Mouse (Mus musculus) ovary, adult 18-20 months (tissue): Measurements from ENCODE around the gene Bora.

Experiments
- DNase-seq: peaks from one replicate; pipeline ENCODE4 v3.0.0; 2022; ENCODE audit warnings: low spot score, mixed read lengths

Bora gene

DNA sequence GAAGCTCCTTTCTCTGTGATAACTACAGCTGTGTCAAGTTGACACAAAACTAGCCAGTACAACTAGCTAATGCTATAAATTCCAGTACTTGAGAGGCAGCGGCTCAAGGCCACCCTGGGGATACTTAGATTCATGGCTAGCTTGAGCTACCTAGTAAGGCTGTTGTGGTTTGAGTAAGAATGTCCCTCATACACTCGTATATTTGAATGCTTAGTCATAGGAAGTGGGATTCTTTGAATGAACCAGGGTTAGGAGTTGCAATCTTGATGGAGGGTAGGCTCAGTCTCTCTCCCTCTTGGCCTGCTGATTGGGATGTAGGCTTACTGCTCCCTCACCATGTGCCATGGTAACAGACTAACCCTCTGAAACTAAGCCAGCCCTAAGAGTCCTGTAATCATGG is 17.1 kb downstream of the Bora start:
- DNase-seq, result no peak

DNA sequence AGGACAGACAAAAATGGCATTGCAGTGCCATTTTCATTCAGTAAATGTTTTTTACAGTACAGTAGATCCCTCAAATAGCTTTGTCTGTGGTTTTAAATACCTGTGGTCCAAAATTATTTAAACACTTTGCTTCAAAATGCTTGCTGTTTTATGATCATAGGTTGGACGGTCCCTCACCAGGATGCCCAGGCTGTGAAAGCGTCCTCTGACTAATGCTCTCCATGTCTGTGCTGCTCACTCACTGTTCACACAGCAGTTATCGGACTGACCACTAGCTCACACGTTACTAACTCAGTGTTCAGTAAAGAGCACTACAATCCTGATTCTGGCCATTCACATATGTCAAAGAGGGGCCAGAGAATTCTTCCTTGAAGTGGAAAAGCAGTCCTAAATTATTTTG is 25.1 kb downstream of the Bora start:
- no peak for DNase-seq

DNA sequence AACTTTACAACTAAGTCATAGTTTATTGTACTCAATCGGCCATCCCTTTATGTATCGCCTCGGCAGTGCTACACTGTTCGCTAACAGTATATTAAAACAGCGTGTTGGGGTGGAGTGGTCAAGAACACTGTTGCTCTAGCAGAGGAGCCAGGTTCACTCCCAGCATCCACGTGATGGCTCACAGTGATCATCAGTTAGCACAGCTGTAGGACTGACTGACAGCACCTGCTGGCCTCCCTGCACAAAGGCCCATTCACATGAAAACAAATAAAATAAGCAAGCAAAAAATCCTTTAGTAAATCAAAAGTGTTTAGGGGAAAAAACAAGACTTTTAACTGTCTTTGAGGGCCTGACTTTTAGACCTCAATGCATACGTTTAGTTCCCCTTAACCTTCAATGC is 42.9 kb downstream of the Bora start:
- DNase-seq, result no peak

DNA sequence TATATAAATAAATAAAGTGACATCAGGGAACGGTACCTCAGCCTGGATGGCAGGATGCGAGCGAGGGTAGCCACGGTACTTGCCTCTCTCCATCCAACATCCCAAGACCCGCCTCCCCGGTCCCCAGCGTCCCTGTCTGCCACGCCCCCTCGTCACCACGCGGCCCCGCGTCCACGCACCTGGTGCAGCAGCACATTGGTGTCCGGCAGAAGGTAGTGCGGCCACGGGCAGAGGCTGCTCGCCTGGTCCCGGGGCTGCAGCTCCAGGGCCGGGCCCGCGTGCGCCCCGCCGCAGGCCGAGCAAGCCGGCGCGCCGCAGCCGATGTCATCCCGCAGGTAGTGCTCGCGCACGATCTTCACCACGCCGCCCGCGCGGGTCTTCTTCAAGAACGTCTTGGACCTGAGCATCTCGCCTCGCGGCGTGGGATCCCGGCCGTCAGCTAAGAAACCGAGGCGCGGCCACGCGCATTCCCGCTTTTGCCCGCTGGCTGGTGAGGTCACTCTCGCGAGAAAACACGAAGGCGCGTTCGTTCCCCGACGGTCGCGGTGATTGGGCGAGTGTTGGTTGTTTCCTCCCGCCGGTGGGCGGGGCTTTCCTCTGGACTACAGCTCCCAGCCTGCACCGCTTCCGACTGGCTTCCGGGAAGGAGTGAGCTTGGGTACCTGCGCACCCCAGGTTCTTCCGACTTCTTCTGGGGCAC is 53.4 kb downstream of the Bora start, which contains the start of the genes Pibf1 and Dis3:
TSS of gene Pibf1 (plus strand) at position 158 of the 700 bp plus-strand sequence.
TSS of gene Dis3 (minus strand) at position 504 of the 700 bp plus-strand sequence.
- DNase-seq, result peak; percentile 96

DNA sequence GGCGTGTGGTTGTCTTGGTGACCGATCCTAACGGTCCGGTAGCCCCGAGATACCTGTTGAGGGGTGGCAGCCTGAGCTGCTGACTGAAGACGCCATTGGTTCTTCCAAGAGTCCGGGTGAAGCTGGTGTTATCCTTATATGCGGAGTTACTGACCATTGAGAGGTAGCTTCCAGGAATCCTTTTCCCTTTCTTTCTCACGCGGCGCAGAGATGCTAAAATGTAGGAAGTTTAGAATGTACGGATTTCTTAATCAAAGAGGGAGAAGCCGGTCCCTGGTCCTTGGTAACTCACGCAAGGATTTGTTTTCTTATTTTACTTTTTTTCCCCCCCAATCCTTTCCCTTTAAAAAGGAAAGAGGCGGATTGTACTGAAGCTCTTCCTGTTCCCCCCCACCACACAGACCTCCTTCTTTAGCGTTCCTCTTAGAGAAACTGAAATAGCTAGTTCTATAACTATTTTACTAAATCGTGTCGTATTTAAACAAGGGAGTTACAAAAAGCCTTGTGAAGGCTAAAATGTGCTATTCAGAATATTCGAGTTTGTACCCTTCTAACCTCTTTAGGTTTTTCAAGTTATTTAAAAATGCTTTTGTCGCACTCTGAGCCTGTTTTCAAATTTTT is 54.1 kb downstream of the Bora start:
- no peak for DNase-seq

DNA sequence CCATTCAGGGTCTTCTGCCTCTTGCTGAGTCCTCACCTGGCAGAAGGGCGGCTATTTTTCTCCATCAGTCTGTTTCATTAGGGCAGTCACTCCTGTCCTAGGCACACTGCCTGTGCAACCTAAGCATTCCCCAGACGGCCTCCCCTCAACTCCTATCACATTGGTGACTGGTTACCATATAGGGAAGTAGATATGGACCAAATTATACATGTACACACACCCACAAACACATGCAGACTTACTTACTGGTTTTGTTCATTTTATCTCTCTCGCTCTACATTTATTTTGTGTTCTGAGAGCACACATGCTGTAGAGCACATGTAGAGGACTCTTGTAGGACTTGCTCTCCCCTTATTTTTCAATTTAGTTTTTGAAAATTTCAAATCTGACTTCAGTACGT is 57.0 kb downstream of the Bora start:
- no peak for DNase-seq

DNA sequence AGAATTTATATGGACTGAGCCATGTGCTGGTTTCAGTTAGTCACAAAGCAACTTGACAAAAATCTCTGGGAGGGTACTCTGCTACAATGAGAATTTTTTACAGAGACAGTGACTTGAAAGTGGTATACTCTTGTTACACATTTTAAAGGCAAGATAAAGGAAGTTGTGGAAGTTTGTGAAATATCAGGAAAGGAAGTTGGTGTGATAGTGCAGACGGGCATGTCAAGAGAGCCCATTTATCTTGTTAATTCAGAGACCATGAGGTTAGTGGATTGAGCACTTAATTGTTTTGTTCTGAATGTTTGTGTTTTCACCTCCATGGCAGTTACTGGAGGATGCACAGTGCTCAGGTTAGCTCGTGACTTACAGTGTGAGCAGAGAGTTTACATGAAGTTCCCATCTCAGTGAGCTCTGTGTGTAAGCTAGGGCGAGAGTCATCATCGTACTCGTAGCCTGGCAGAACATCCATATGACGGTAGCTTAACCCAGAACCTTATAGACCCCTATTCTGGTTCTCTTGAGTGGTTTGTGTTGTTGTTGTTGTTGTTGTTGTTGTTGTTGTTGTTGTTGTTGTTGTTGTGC is 58.6 kb downstream of the Bora start:
- no peak for DNase-seq

DNA sequence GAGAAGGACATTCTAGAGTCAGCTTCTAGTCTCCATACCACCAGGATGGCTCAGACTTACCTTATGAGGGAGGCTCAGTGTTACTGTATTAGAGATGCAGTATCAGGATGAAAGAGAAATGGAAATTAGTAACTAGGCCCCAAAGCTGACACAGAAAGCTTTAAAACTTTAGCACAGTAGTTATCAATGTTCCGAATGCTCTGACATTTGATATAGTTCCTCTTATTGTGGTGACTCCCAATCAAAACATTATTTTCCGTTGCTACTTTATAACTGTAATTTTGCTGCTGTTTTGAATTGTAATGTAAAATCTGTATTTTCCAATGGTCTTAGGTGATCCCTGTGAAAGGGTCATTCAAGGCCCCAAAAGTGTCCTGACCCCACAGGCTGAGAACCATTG is 60.6 kb downstream of the Bora start:
- DNase-seq, result no peak

DNA sequence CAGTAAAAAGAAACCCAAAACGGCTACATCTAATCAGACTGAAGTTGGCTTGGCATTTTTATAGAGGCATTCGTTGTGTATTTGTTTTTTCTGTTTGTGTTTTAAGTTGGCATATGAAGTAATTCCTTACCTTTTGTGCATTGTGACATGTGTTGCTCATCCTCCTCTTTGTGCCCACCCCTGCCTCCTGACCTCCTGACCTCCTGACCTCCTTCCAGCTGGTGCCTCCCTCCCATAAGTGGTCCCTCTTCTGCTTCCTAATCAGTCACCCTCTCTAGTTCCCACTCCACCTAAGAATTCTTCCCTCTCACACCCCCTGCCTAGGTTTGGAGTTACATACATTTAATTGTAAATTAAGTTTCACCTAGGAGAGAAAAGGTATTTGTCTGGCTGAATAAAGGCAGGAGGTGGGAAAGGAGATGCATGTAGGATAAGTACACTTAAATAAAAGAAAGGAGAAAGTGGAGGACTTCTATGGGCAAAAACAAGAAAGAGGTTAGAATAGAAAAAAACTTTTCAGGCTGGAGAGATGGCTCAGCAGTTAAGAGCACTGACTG is 61.7 kb downstream of the Bora start:
- no peak for DNase-seq

DNA sequence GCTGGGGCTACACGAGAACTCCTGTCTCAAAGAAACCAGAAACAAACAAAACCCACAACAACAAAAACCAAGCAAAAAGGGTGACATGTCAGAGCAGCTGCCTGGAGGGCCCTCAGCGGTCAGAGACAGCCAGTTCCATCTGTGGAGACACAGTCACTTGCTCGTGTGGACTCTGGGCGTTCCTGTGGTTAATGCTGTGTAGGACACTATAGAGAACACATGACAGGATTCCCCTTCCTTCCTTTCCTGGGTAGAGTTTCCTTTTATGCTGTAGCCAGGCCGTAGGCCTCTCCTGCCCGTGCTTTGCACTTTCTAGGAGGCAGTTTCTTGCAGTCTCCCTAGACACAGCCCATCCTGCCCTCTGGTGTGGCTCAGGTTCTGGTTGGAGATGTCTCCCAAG is 62.7 kb downstream of the Bora start:
- no peak for DNase-seq

DNA sequence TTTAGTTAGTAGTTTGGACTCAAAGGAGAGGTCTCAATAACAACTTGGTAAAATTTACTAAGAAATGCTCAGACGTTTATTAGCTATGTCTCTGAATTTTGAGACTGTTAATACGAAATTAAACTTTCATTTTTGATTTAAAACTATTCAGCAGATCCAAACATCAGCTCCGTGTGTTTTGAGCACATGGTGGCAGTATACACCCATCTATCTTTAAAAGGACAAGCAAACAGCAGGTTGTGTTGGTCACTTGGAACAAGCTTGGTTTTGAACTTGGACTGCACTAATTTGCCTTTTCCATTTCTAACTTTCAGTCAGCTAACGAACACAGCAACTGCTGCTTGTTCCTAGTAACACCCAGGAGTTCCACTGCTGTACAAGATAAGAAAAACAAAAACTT is 71.6 kb downstream of the Bora start:
- DNase-seq, result no peak

DNA sequence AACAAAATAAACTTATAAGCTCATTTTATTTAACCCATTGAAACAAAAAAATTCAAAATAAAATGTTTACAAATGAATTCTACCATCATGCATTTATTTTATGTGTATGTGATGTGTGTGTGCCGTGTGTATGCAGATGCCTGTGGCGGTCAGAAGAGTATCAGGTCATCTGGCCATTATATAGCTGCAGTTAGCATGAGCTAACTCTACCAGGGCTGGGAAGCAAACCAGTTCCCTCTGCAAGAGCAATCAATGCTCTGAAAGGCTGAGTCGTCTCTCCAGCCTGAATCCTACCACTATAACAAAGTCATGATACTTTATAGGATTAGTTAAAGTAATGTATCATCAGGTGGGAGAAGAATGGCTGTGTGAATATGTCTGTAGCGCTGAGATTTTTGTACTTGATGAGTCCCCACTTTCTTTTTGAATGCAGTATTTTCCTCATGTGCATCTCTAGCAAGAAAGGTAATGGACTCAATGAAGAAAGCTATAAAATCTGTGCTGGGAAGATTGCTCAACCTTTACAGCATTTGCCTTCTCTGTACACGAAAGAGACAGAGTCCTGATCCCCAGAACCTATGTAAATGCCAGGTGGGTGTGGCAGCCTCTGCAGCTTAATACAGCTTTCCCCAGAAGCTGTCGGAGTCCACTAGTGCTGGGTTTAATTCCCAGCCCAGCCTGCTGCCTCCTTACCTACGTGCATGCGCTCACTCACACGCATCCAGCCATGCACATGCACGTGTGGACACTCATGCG is 75.7 kb downstream of the Bora start:
- DNase-seq, result no peak

DNA sequence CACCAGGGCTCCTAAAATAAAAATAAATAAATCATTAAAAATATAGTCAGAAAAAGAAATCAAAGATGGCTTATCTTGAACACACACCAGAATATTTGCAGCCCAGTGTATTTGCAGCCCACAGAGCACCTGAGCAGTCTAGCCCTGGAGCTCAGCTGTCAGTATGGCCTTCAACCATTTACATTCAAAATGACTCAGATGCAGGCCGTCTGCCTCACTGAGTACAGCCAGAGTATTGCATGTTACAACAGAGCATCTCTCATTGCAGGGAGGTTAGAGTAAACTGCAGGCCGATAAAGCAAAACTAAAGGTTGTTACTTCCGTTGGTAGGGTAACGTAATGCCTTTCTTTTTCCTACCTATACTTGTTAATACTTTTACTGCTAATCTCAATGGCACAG is 78.1 kb downstream of the Bora start:
- DNase-seq, result no peak
